Mouse (Mus musculus) left cerebral cortex, postnatal 36 days (tissue): ENCODE measurements at regions not wholly inside any gene's neighbourhood (a gene's known extent, or its start where the extent isn't known, plus 50 kb on each side); places are given as distances from the start of the nearest gene placed in this dataset.

Source experiments
- DNase-seq, 2 experiments: peaks; one replicate each; pipeline ENCODE4 v3.0.0; 2021 to 2022; ENCODE audit warnings: low spot score in 2 of 2, mixed read lengths in 1 of 2
- intact Hi-C: fragments of 180-260 bp; cut with DNase I; formaldehyde crosslinking; loops from one replicate; pipeline ENCODE4 v1.15.1; 2025

DNA sequence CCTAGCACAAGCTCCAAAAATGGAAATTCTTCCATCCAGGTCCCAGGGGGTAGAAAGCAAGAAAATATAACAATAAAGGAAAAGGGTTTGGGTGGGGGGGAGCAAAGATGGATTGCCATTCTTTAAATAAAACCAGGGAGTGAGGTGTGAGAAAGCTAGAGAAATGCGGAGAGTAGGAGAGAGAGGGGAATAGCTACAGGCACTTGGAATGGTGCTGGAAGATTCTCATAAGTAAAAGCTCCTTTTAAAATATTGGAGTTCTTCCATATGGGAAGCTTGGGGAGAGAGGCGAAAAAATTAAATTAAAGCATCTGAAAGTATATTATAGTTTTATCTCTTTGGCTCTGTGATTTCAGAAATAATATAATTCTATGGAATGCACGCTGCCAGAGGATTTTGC lies 328.6 kb downstream of the Rnf144a start:
- intact Hi-C loops, result loop anchor here (5.0 kb wide), 3 partner anchors 74 to 994 kb away; no protein-coding TSS in a partner anchor
- no peak for DNase-seq

DNA sequence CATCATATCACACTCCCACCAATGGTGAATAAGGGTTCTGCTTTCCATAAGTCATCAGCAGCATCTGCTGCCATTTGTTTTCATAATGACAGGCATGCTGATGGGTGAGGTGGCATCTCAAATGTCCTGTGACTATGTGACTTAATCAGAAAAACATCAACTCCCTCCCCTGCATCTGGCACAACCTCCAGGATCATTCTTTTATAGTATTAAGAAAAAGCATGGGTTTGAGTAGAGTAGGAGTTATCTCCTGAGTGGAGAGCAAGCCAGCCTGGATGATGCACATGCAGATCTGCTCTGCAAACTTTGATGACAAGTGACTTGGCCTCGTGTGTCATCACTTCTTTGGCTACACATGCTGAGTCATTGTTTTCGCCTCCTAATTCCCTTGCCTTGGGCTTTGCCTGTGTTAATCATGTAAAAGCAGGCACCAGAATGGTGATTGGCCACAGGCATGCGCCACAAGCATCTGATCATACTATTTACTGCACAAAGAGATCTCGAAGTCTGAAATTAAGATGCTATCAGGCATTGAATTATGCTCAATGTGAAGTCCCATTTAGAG lies 335.9 kb downstream of the Rnf144a start:
- intact Hi-C loops, result loop anchor here (10.0 kb wide), 2 partner anchors 214 to 1044 kb away; no protein-coding TSS in a partner anchor
- DNase-seq, result no peak

- DNase-seq, result no peak
- intact Hi-C loops, result loop anchor here (10.0 kb wide), 2 partner anchors 211 to 1041 kb away; no protein-coding TSS in a partner anchor
Measured at GRCm38 (mm10) chr12:26075638-26076254, 339.3 kb downstream of the Rnf144a start.

- intact Hi-C loops, result loop anchor here (10.0 kb wide), 2 partner anchors 207 to 1037 kb away; no protein-coding TSS in a partner anchor
- DNase-seq, result peak in 1 of 2 experiments; percentile 21
Measured at GRCm38 (mm10) chr12:26072180-26072579, 342.9 kb downstream of the Rnf144a start.

GRCm38 (mm10) chr12:26071610-26072009 lies 343.4 kb downstream of the Rnf144a start:
- intact Hi-C loops, result loop anchor here (1.0 to 10.0 kb wide), 3 partner anchors 207 to 1037 kb away; no protein-coding TSS in a partner anchor
- DNase-seq, result peak; percentile 56 to 66

- DNase-seq, result no peak
- intact Hi-C loops, result no loop called here
Measured at GRCm38 (mm10) chr12:26068685-26069008, 346.4 kb downstream of the Rnf144a start.

- no peak for DNase-seq
- intact Hi-C loops, result no loop called here
Measured at GRCm38 (mm10) chr12:26067866-26068684, 347.0 kb downstream of the Rnf144a start.

GRCm38 (mm10) chr12:26060378-26060777 lies 354.7 kb downstream of the Rnf144a start:
- DNase-seq, result no peak
- intact Hi-C loops, result no loop called here

DNA sequence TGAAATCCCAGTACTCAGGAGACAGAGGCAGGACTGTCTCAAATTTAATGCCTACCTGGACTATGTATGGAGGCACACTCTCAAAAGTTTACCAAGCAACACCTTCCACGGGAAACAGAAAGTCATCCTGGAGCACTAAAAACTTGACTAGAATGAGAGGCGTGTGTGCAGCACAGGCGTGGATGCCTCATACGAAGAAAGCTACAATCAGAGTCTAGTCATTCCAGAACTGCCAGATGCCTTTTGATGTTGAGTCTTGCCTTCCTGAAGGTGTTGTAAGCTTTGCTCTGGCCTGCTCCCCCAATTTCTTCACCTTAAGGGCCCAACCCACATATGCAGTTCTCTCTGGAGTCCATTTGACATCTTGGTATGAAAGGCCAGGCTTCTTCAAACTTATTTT lies 356.0 kb downstream of the Rnf144a start:
- intact Hi-C loops, result no loop called here
- DNase-seq, result no peak

DNA sequence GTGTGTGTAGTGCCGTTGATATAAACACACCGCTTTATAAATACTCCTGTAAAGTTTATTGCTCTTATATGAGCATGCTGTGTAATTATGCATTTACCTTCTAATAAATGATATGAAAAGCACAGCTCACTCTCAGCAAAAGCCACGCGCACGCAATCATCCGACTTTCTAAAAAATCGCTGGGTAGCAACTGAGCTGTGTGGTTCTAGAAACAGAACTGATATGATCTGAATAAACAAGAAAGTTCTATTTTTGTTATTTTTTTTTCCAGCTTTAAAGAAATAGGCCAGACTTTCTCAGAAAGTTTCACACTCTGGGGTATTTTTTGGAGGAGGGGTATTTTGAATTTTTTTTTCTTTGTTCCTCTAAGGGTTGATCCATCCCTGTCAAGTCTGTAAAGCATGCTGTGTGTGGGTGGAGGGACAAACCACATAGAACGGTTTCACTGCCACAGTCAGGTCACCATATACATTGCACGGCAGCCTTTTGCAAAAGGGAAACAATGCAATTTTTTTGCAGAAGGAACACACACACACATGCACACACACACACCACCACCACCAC lies 357.5 kb downstream of the Rnf144a start:
- no peak for DNase-seq
- intact Hi-C loops, result no loop called here

DNA sequence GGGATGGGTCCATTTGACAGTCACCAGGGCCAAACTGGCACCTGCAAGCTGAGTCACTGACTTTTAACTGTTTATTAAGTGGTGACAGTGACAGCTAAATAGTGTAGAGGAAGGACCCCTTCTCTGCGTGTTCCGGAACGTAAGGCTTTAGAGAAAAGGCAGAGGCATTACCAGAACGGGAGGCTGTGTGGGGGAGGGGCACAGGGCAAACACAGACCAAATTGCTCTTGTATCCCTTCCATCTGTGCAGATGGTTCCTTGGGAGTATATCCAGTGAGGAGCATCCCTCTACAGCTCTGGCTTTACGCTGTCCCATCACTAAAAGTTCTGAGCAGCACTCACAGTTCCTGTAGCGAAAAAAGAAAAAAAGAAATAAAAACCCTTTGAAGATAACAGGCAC lies 368.1 kb downstream of the Rnf144a start:
- intact Hi-C loops, result no loop called here
- no peak for DNase-seq

- intact Hi-C loops, result no loop called here
Measured at GRCm38 (mm10) chr12:26045321-26045720, 369.7 kb downstream of the Rnf144a start.

GRCm38 (mm10) chr12:26012951-26013350 lies 402.1 kb downstream of the Rnf144a start:
- peak; percentile 35 to 39 for DNase-seq
- intact Hi-C loops, result loop anchor here (5.0 kb wide), 1 partner anchor 74 kb away; no protein-coding TSS in a partner anchor

More at GRCm38 (mm10) chr12:26045321-26045720, 369.7 kb downstream of the Rnf144a start:
- no peak for DNase-seq

DNA sequence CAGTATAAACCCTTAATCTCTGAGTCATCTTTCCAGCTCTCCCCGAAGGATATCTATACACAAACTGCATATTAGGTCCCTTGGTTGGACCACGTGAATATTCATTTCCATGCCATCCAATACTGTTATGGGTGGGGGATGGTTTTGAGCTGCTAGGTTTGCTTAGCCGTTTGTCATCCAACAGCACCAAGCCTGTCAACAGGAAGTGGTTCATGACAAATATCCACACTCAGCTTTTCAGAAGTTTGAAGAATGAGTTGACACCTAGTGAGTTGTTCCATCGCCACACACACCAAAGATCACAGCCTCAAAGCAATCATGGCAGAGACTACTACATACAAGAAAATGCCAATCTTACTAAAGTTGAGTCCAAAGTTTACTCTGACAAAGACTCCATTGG lies 421.0 kb downstream of the Rnf144a start:
- intact Hi-C loops, result no loop called here
- no peak for DNase-seq

DNA sequence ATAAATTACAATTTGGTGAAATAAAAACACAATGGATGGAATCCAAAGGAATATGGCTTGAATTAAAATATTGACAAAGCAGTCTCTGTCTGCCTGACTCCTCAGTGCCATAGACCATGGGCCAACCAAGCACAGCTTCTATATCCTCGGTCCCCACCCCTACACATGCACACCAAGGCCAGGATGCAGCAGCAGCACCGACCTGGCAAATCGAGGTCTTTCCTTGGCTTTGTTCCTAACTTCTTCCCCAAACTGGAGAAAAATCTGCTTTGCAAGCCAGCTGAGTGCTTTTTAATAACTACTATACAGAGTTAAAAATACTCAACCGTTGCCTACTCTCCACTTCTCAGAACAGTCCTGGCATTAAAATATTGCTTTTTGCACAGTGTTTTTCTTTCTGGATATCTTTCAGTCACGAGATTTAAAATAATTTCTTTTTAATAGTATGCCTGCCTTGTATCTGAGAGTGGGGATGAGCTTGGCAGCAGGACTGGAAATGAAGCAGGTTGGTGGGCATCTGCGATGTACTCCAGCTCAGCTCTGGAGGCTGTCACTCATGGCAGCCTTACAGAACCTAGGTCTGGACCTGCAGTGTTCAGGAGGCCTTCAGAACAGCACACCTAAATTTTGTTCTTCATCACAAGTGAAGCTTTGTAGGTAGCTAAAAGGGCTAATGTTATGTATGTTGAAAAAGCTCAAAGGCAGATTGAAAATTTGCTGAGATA lies 423.1 kb downstream of the Rnf144a start:
- intact Hi-C loops, result no loop called here
- no peak for DNase-seq

DNA sequence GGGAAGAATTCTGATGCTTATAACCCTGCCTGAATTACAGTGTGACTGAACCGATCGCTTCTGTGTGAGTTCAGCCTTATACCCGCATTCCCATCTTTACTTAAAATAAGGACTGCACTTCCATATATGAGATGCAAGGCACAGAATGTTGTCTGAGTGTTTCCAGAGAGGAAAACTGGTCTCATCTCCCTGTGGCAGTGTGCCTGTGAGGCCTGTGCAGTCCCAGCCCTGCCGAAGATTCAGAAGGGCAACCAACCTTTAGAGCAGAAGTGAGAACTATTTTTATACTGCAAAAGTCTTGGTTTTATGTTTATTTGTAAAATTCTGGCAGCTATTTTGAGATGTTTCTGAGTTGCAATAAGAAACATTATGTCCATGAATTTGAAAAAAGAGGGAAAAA lies 432.5 kb downstream of the Rnf144a start:
- DNase-seq, result no peak
- intact Hi-C loops, result loop anchor here (10.0 kb wide), 1 partner anchor 888 kb away; the partner anchor contains the start of gene Id2

DNA sequence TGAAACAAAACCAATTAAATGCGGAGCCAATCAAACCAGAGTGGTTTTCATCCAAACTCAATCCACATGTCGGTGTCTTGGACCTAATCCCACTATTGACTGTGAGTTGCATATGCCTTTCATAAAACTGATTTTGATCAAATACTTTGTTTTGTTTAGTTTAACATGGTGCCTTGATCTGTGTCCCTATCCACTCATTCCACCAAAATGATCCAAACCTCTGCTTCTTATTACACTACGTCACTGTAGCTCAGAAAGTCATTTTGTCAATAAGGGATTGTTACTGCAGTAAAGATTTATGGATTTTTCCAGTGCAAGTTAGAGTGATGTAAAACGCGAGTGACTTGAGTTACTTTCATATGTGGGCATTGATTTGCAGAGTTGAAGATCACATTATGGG lies 436.7 kb downstream of the Rnf144a start:
- intact Hi-C loops, result no loop called here
- DNase-seq, result no peak

DNA sequence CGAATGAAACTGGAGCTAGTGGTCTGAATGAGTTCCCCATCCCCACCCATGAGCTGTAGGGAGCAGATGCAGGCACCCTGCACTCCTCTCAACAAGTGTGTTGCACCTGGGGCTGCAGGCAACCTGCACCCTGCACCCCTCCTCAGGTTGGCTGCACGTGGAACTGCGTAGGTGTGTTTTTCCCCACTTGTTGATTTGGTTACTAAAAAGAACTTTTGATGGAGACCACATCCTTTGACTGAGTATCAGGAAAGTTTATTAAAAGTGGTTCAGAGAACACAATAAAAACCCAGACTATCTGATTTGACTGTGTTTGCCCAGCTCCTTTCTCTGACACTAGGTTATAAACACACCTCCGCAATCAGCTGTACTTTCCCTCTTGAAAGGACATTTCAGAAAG lies 456.5 kb downstream of the Rnf144a start:
- DNase-seq, result no peak
- intact Hi-C loops, result no loop called here

GRCm38 (mm10) chr12:25957547-25957946 lies 457.5 kb downstream of the Rnf144a start:
- intact Hi-C loops, result no loop called here
- no peak for DNase-seq

GRCm38 (mm10) chr12:25947107-25947506 lies 467.9 kb downstream of the Rnf144a start:
- intact Hi-C loops, result no loop called here
- DNase-seq, result no peak
